Mouse (Mus musculus): ENCODE data around the gene Rock2.

DNA sequence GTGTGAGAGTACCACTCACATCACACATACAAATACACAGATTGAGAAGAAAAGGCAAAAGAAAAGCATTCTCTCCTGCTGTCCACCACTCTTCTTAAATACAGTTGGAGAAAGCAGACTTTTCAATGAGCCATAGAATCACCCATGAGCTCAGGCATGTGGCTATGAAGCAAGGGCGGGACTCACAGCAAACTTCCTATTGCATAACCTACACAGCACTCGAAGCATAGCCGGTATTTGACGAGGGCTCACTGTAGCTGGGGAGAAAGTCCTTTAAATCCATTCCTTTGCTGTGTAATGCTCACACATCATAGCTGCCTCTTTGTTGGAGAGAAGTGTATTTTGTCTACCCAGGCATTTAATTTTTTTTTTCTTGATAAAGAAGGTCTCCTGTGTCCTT, 19.4 kb upstream of the Rock2 start:
- TF ChIP-seq CHD2 (IDR thresholded peaks at IDR 0.05; ENCODE audit: low read depth, low read length) (no peak), MAFK (IDR thresholded peaks at IDR 0.05; ENCODE audit: insufficient read depth, low read depth, low read length) (no peak), HCFC1 (IDR thresholded peaks at IDR 0.05; ENCODE audit: borderline replicate concordance, insufficient read depth, low read length) (no peak)

All from ES-E14 (cell line).